Mouse (Mus musculus) frontal cortex, postnatal 10 days (tissue): ENCODE data around the gene Cenpe.
"Not testable (repeated sequence)": the region's sequence is repeated elsewhere in the genome, so short reads cannot be mapped to it uniquely, and the experiment has no call there.

ENCODE experiments used
- DNase-seq, 2 experiments: peaks; one replicate each; pipeline ENCODE4 v3.0.0; 2022; ENCODE audit warnings: low spot score in 2 of 2, mixed read lengths in 1 of 2

The Cenpe gene

DNA sequence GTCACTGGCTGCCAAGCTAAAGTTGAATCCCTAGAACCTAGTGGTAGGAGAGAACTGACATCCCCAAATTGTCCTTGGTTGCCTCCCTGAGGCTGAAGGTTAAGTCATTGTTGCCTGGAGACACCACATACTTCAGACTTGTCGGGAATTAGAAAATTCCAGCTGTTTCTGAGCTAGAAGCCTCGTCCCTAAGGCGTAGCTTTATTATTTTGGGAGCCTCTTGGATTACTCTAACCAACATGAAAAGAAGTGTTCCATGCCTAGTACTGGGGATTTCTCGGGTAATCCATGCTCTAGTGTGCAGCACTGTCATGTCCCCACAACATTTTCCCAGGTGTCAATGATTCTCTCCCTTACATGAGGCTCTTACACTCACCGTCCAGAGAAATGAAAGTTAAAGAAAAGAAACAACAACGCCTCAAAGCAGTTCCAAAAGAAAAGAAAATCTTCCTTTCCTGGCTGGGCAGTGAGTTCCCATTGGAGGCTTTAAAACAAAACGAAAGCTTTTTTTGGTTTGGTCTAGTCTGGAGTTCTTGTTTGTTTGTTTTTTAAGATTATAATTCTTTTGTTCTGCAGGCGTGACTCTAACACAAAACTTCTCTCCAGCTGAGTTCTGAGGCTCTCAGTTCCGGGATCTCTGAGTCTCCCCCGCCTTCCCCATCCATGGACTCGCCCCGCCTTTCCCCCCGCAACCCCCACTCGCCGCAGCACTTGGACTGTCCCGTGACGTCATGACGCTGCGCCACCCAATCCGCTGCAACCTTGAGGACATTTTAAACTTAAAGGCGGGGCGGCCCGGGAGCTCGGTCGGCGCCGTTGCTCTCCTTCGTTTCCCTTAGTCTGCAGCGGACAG, at the start of gene Cenpe:
TSS of gene Cenpe (plus strand) at position 733 of the 853 bp plus-strand sequence.
- peak; percentile 56 to 84 for DNase-seq

DNA sequence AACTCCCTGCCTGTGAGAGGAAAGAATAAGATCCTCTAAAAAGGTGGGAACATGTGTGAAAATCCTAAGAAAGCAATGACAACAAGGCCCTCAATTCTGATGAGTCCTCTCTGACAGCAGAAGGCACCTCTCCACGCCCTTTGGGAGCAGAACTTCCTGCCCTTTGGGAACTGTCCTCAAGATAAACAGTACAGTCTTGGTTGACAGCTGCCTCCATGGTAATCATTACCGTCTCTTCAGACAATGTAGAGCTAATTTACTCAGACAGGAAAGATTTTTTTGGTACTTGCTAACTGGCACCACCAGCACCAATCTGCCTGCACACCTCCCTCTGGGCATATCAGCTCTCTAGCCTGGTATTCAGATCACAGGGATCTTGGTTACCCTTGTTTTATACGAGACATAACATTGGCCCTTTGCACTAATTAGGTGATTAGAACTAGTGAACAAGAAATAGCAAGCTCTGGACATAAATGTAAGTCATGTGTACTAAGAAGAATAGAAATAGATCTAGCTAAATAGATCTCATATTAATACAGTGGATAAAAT, 40.4 kb upstream of the Cenpe start:
- DNase-seq, result no peak

DNA sequence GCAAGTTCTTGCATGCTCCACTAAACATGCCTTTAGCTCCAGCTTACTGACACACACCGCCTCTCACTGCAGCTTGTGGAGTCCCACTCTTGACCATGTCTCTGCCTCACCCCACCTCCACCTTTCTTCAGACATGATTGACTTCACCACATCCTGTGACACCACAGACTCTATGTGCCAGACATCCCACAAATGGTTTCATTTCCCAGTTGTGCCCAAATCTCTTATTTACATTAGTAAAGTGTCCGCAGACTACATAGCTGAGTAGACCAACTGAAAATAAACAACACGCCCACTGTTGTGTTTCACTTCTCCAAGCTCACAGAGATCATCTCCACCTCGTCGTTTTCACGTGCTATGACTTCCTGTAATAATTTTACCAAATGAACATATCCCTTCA, 20.5 kb upstream of the Cenpe start:
- no peak for DNase-seq

DNA sequence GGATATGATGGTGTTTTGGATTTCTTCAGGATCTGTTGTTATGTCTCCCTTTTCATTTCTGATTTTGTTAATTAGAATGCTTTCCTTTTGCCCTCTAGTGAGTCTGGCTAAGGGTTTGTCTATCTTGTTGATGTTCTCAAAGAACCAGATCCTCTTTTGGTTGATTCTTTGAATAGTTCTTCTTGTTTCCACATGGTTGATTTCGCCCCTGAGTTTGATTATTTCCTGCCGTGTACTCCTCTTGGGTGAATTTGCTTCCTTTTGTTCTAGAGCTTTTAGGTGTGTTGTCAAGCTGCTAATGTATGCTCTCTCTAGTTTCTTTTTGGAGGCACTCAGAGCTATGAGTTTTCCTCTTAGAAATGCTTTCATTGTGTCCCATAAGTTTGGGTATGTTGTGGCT, 14.3 kb upstream of the Cenpe start:
- DNase-seq, result not testable (repeated sequence)

DNA sequence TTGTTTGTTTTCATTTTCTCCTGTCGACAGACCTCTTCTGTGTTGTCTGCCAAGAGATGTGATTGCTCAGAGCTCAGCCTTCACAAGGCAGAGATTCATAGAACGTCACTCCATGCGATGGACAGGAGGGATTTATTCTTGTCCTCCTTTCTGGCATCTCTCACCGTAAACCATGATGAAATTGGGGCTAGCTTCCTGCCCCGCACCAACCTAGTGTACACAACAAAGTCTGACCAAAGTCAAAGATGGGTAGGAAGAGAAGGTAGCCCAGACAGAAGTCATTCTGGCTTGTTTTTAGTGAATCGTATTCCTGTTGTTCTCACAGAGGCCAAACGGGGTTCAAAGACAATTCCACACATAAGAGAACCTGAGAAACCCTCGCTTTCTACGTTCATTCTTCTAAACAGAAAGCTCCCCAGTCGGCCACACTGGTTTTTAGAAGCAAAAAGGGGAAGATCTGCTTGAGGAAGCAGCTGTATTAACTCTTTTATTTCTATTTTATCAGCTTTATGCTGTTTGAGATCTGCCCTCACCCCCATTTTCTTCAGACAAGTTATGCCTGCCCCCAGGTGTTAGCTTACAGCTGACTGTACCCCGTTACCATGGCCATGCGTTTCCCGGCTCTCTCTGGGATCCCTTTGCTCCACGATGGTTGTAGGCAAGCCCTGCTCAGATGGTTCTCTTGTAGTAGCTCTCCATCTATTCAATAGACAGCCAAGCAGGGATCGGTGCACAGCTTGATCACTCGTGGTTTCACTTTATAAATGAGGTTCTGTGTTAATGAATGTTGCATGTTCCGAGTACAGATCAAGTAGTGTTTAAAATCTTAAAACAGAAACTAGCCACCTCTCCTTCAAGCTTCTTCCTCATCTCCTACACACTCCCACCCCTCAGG, 11.7 kb upstream of the Cenpe start:
- DNase-seq, result no peak

DNA sequence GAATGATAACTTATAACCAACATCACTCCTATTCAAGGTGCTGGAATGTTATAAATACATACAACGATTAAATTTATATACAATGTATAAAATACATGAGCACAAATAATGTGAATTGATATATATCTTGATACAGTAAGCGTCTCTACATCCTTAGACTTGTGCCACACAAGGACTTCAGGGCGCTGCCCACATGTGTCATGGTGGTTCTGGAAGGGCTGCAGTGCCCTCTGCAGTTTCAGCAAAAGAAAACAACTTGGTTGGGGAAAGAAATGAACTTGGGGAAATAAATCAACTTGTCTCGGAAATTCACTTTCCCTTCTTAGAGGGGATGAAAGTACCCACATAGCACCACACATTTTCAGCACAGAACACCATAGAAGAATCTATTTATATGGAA, 5.7 kb upstream of the Cenpe start:
- peak in 1 of 2 experiments; percentile 24 for DNase-seq

DNA sequence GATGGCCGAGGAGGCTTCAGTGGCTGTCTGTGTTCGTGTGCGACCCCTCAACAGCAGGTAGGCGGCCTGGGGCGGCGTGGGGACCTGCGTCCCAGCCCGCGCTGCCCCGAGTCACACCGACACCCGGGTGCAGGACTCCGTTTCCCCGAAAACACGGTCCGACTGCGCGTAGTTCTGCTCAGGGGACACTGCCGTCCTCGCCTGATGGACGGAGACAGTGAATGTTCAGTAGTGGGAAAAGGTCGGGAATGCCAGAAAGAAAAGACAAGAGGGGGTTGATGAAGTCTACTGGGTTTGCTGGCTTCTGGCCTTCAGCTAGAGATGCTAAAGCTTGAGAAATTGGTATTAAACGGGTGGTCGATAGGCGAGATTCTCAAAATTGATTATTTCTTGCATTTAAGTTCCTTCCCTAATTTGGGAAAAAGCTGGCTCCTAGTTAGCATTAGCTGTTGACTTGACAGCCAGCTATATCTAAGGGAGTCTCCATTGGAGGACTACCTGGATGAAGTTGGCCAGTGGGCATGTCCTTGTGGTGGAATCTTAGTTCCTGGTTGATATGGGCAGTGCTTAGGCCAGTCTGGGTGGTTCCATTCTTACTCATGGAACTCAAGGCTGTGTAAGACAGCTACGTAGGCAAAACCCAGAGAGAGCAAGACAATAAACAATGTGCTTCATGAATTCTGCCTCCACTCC, 467 bp downstream of the Cenpe start:
- no peak for DNase-seq

DNA sequence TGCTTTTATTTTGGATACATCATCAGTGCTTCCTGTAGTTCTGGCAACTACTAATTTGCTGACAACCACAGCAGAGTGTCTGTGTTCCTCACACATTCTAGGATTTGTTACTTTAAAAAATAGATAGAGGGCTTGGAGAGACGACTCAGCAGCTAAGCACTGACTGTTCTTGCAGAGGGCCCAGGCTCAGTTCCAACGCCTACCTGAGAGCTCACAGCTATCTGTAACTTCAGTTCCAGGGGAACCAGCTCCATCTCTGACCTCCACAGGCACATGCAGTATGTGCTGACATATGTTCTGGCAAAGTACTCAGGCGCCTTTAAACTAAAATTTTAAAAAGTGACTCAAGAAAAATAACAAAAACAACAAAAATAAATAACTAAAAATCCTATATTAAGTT, 19.7 kb downstream of the Cenpe start:
- DNase-seq, result no peak

DNA sequence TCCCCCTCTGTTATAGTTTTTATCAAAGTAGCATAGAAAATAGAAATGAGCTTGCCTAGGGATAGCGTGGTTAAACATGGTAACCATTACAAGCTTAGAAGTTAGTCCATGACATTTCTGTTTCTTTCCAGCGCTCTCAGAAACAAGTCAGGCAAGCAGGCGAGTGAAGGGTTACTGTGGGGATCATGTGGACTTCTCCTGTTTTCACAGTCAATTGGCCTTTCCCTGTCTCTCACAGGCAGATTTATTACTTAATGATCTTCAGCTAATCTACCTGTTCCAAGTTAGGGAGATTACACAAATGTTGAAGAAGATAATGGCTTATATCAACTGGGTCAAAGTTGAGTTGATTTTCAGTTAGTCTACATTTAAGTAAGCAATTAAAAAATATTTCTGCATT, 20.1 kb downstream of the Cenpe start:
- no peak for DNase-seq

DNA sequence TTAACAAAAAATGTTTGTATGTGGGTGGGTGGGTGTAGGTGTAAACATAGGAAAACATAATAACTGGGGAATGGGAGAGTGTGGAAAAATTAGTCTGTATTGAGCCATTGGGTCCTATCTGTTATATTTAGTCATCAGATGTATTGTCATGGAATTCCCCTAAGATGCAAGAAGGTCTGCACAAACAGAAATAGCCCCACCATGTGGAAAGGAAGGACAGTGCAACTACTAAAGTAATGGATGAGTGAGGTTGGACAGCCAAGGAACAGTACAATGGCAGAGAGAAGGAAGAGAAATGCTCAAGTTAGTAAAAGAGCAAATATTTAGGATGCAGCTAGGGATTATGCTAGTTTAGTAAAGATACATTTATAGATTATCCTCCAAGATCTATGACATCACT, 33.4 kb downstream of the Cenpe start:
- no peak for DNase-seq

DNA sequence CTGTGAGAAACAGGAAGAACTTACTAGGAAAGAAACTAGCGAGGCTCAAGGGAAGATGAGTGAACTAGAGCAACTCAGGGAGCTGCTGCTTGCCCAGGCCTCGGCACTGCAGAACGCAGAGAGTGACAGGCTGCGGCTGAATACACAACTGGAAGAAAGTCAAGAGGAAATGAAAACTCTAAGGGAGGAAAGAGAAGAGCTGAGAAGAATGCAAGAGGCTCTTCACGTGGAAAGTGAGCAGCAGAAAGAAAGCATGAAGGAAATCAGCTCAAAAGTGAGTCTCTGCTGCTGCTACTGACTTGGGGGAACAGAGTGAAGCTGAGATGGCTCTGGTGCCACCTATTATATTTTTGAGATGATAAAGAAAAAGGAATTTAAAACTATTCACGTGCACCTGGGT, 34.5 kb downstream of the Cenpe start:
- no peak for DNase-seq

DNA sequence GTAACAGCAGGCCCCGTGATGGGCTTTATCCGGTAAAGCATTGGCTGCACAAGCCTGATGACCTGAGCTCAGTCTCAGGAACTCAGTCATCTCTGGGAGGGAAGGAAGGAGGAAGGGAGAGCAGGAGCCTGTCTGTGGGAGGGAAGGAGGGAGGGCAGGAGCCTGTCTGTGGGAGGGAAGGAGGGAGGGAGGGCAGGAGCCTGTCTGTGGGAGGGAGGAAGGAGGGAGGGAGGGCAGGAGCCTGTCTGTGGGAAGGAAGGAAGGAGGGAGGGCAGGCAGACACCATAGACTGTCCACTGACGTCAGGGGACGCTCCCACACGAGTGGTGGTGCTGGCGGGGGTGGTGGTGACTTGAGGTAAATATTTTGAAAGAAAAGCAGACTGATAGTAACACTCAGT, 36.8 kb downstream of the Cenpe start:
- no peak for DNase-seq

DNA sequence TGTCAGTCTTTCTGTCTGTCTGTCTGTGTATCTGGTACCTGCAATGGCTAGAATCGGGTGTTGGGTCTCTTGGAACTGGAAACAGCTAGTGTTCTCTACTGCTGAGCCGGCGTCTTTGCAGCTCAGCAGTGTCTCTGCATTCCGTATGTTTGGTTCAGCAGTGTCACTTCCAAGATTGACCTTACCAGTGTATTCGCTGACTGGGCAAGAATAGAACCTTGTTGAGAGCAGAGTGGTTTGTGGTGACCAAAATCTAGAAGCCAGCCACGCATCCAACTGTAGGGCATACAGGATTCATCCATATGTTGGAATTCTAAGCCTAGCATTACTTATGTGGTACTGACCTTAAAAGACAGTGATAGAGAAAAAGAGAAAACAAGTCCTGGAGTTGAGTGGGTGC, 39.5 kb downstream of the Cenpe start:
- no peak for DNase-seq

DNA sequence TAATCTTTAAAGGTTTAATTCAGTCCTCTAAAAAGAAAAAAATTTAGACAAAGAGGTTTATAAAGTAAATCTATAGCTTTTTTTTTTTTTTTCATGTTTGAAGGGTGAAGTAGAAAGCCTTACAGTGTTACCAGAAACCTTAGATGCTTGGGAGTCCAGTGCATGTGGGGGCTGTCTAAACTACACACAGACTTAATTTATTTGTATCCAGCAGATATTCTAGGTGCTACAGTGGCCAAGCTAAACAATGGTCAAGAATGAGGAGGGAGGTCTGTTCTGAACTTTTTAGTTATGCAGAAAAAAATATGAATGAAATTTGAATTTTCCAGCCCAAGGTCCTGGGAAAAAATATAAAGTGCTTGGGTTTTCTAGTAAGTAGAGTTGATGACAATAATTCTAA, 42.4 kb downstream of the Cenpe start:
- no peak for DNase-seq

DNA sequence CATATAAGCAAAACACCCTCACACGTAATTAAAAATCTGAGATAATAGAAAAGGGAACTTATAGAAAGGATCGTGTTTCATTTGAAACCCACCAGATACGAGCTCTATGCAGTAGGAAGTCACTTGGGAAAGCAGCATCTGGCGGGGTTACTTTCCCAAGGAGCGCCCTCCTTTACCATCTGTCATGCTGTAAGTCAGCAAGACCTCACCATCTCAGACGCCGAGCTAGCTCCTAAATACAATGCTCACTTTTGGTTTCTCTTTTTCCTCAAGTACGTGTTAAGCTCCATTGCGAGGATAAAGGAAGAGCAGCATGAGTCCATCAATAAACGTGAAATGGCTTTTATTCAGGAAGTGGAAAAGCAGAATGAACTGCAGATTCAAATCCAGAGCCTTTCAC, 46.6 kb downstream of the Cenpe start:
- DNase-seq, result no peak

DNA sequence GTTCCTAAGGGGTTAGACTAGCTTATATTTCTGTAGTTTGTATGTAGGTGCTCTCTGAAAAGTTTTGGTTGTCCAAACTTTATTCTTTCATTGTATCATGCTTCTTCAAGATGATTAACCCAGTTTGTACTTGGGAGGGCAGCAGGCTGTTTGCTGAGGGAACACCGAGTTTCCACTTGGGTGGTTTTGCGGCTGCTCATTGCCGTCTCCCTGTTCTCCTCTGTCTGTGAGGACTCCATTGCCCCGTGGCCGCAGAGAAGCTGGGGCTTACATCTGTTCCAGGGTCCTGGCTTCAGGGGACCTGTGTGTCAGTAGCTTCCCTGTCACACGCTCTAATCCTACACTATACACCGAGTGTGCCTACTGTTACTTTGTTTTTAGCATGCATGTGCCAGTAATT, 47.9 kb downstream of the Cenpe start:
- DNase-seq, result no peak

DNA sequence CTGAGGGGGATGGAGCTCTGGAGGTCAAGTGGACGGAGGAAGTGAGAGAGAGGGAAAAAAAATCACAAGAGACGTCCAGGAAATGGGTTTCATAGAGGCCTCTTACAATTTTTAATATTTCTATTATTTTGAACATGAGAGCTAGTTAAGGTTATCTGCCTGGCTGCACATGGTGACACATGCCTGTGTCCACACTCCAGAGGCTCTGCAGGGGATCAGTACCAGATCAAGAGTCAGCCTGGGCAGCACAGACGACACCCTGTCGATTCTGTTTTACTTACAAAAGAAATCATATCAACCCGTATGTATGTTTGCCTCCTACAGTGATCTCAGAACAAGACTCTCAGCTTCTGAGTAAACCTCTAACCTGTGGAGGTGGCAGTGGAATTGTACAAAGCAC, 56.3 kb downstream of the Cenpe start:
- no peak for DNase-seq

DNA sequence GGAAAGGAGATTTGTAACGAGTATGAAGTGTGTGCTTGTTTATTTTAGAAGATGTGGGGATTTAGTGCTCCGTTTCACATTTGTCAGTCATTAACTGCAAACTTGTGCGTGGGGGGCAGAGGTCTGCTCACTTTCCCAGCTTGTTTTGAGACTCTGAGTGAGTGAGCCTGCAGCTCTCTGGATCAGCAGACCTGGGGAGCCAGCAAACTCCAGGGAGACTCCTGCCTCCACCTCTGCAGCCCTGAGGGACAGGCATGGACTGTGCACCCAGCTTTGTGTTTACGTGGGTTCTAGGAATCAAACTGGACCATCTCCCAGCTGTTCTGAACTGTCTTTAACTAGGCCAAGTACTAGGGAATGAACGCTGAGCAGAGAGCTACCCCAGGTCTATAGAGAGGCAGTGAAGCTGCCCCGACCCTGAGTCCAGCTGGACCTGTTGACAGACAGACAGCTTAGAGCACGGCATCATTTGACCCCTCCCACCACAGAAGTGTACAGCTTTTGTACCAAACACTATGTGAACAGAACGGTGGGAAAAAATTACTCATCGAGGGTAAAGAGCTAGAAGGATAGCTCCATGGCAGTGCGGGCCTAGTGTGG, 57.2 kb downstream of the Cenpe start:
- no peak for DNase-seq

DNA sequence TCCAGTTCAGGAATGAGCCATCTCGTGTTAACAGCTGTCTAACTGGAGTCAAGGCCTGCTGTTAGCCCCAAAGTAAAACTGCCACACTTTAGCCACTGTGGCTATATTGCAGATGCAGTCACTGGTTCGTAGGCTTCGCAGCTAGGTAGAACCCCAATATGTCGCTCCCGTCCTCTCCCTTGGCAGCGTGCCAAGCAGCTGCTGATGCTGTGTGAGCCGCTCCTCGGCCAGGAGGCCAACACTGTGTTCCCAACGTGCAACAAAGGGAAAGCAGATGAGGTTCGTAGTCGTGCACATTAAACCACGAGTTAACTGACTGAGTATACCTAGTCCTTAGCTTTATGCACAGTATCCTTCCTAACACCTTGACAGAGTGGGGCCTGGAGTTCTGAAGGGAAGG, 60.3 kb downstream of the Cenpe start:
- no peak for DNase-seq

DNA sequence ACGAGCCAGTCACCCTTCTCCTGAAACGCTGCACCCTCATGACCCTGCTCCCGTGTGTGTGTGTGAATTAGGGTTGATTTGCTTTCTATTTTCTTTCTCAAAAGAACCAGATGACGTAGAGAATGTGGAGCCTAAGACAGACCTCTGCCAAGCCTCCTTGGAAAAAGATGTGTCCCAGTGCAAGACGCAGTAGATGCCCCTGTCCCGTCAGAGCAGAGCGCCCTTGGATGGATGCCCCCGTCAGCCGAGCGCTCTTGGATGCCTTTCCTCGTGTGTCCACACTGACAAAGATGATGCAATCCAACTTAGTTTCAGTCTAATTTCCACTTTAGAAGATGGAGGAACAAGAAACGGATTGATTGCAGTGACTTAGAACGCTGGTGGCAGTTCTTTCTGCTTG, 60.7 kb downstream of the Cenpe start:
- no peak for DNase-seq

DNA sequence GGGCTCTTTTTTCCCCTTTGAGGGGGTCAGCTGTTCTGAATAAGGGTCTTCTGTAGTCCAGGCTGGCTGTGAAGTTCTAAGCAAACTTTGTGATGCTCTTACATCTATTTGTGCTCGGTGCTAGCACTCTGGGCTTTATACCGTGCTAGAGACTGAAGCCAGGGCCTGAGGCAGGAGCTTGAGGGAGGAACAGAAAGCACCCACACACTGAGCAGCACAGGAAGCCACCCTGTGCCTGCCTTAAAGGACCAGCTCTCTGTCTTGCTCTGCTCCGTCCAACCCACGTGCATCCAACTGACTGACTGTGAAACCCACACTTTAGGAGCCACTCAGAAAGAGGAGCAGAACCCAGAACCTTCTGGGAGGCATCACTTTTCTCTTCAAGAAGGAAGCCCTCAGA, 67.8 kb downstream of the Cenpe start:
- no peak for DNase-seq
